Mouse (Mus musculus) Patski (cell line): Measurements from ENCODE around the gene Strbp. TPM values are rescaled to one million over a fixed set of nuclear protein-coding genes. Genes with fewer than 3 reads are reported as not detected.

Experiments used
- ATAC-seq: fragments of 100-300 bp; one replicate; pipeline ENCODE4 v1.8.0; 2021
- CTCF ChIA-PET: fragments of 350-600 bp; sonication (Branson Sonifier 250); formaldehyde crosslinking; loops from one replicate; lab custom pipeline; 2022; ENCODE audit warnings: inconsistent platforms; lab: Charles Lee
- POLR2A ChIA-PET: fragments of 350-600 bp; sonication (Branson Sonifier 250); formaldehyde crosslinking; loops from one replicate; lab custom pipeline; 2022; ENCODE audit warnings: antibody characterized with exemption, inconsistent platforms; lab: Charles Lee
- DNase-seq: peaks from one replicate; pipeline ENCODE4 v3.0.0-alpha.2; 2011; ENCODE audit warnings: low read depth, low spot score
- H3K27me3 ChIP-seq: fragments of 371-371 bp; one replicate; pipeline ENCODE4 v1.5.1; 2021
- CTCF ChIP-seq: fragments of 100-300 bp; IDR thresholded peaks from one replicate; pipeline ENCODE4 v1.5.1; 2021
- in situ Hi-C: fragments of 300-500 bp; cut with MboI; formaldehyde crosslinking; loops from 3 replicates; pipeline ENCODE4 v1.11.1; 2018; ENCODE audit warnings: low pct_unique_long_range_greater_than_20kb, mixed read lengths
- polyA plus RNA-seq: library from polyadenylated mRNA; unstranded; gene quantifications from one replicate; pipeline ENCODE4 v1.2.3, GENCODE M21; 2021

Gene Strbp
- polyA plus RNA-seq, 1 experiment from 2014 or later: 51.8 TPM

- no peak for DNase-seq
- H3K27me3 ChIP-seq: no peaks in the 10 kb centered on the region
- ChIA-PET POLR2A (no interaction called here), CTCF (interaction anchor here (1.0 to 2.0 kb wide), 7 partner anchors 9 to 31 kb away, joined by 3 to 8 read pairs (median 4); no protein-coding TSS in a partner anchor)
- no peak for ATAC-seq
- TF ChIP-seq CTCF: no peak
- in situ Hi-C loops: no loop called here
Observed at GRCm38 (mm10) chr2:37587919-37588318, 115.7 kb downstream of the Strbp start.

GRCm38 (mm10) chr2:37578185-37578584 lies 125.5 kb downstream of the Strbp start:
- CTCF ChIA-PET: interaction anchor here (1.1 to 2.1 kb wide), 2 partner anchors 11 to 193 kb away, joined by 3 to 7 read pairs; no protein-coding TSS in a partner anchor

GRCm38 (mm10) chr2:37576661-37577060 lies 127.0 kb downstream of the Strbp start:
- no peak for ATAC-seq
- in situ Hi-C loops: no loop called here
- no peak for TF ChIP-seq CTCF
- ChIA-PET POLR2A (no interaction called here), CTCF (interaction anchor here (1.2 kb wide), 1 partner anchor 12 kb away, joined by 5 read pairs; no protein-coding TSS in a partner anchor)
- DNase-seq: no peak
- H3K27me3 ChIP-seq: no peaks in the 10 kb centered on the region

More at GRCm38 (mm10) chr2:37578185-37578584, 125.5 kb downstream of the Strbp start:
- no peaks in the 10 kb centered on the region for H3K27me3 ChIP-seq
- DNase-seq: no peak
- in situ Hi-C loops: no loop called here
- ATAC-seq: no peak
- no peak for TF ChIP-seq CTCF
- POLR2A ChIA-PET: no interaction called here

GRCm38 (mm10) chr2:37572141-37572540 lies 131.5 kb downstream of the Strbp start:
- ChIA-PET POLR2A (no interaction called here), CTCF (interaction anchor here (1.2 to 1.6 kb wide), 4 partner anchors 9 to 16 kb away, joined by 3 to 4 read pairs (median 3); no protein-coding TSS in a partner anchor)
- no peaks in the 10 kb centered on the region for H3K27me3 ChIP-seq
- in situ Hi-C loops: no loop called here
- TF ChIP-seq CTCF: no peak
- DNase-seq: no peak
- ATAC-seq: no peak

- CTCF ChIA-PET: interaction anchor here (1.3 to 1.5 kb wide), 2 partner anchors 10 to 134 kb away, joined by 3 read pairs; partner anchors contain the start of gene Strbp
- POLR2A ChIA-PET: no interaction called here
- TF ChIP-seq CTCF: no peak
- peak; percentile 71 for DNase-seq
- in situ Hi-C loops: no loop called here
- no peaks in the 10 kb centered on the region for H3K27me3 ChIP-seq
- ATAC-seq: peak; percentile 88
Observed at GRCm38 (mm10) chr2:37570703-37571102, 133.0 kb downstream of the Strbp start.

- DNase-seq: no peak
- ChIA-PET POLR2A (no interaction called here), CTCF (interaction anchor here (1.3 to 1.5 kb wide), 2 partner anchors 11 to 135 kb away, joined by 3 read pairs; partner anchors contain the start of gene Strbp)
- H3K27me3 ChIP-seq: no peaks in the 10 kb centered on the region
- in situ Hi-C loops: no loop called here
- no peak for ATAC-seq
- no peak for TF ChIP-seq CTCF
Observed at GRCm38 (mm10) chr2:37569888-37570287, 133.8 kb downstream of the Strbp start.

GRCm38 (mm10) chr2:37566035-37566434 lies 137.6 kb downstream of the Strbp start:
- H3K27me3 ChIP-seq: no peaks in the 10 kb centered on the region
- in situ Hi-C loops: no loop called here
- TF ChIP-seq CTCF: no peak
- ATAC-seq (no peak), DNase-seq (no peak)
- ChIA-PET POLR2A (interaction anchor here (0.6 to 1.2 kb wide), 2 partner anchors 9 to 60 kb away, joined by 3 read pairs; no protein-coding TSS in a partner anchor), CTCF (interaction anchor here (0.6 kb wide), 2 partner anchors 15 to 96 kb away, joined by 3 read pairs; no protein-coding TSS in a partner anchor)

GRCm38 (mm10) chr2:37565579-37565978 lies 138.1 kb downstream of the Strbp start:
- POLR2A ChIA-PET: interaction anchor here (0.6 to 1.2 kb wide), 2 partner anchors 8 to 59 kb away, joined by 3 read pairs; no protein-coding TSS in a partner anchor
- DNase-seq (no peak), ATAC-seq (no peak)
- CTCF ChIA-PET: interaction anchor here (0.6 to 1.7 kb wide), 3 partner anchors 15 to 206 kb away, joined by 3 to 4 read pairs (median 3); no protein-coding TSS in a partner anchor
- TF ChIP-seq CTCF: no peak
- no peaks in the 10 kb centered on the region for H3K27me3 ChIP-seq
- in situ Hi-C loops: no loop called here

GRCm38 (mm10) chr2:37556366-37556765 lies 147.3 kb downstream of the Strbp start:
- TF ChIP-seq CTCF: no peak
- ATAC-seq (no peak), DNase-seq (no peak)
- POLR2A ChIA-PET: no interaction called here
- in situ Hi-C loops: no loop called here
- H3K27me3 ChIP-seq: no peaks in the 10 kb centered on the region
- CTCF ChIA-PET: interaction anchor here (1.0 to 2.6 kb wide), 3 partner anchors 9 to 27 kb away, joined by 4 to 5 read pairs (median 5); no protein-coding TSS in a partner anchor

GRCm38 (mm10) chr2:37549346-37550012 lies 154.2 kb downstream of the Strbp start:
- no peak for TF ChIP-seq CTCF
- no peaks in the 10 kb centered on the region for H3K27me3 ChIP-seq
- DNase-seq: no peak
- ChIA-PET CTCF (no interaction called here), POLR2A (interaction anchor here (0.6 kb wide), 1 partner anchor 9 kb away, joined by 3 read pairs; no protein-coding TSS in a partner anchor)
- in situ Hi-C loops: loop anchor here (5.0 kb wide), 1 partner anchor 223 kb away; no protein-coding TSS in a partner anchor
- ATAC-seq: no peak
